ENCODE assay signal across 19 mouse cellular contexts in the genomic region with DNA sequence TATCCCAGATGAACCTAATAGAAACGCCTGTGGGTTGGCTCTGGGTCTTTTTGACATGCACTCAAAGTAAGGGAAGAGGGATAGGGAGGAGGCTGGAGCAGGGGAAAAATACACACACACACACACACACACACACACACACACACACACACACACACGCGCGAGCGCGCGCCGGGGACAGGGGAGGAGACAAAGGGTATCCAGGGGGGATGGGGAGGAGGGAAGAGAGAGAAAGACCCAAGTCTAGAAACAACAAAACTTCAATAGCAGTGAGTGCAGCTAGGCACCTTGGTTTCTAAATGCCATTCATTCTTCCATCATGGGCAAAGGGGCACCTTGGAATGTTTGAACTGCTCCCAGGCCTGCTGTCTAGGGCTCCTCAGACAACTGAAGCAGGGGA.
"Had no signal": no experiment of that assay in that cellular context is flagged by ENCODE, and none has a peak within 500 bp of the region (broad histone marks: within the 10 kb centered on the region; RNA-seq: fewer than 3 reads in every experiment).

No protein-coding gene starts in this region.

- H3K27me3 ChIP-seq: lung, embryonic 15.5 days; neural tube, embryonic 13.5 days; neural tube, embryonic 15.5 days had no signal

- H3K36me3 ChIP-seq: lung, embryonic 15.5 days; midbrain, embryonic 12.5 days; neural tube, embryonic 13.5 days; neural tube, embryonic 15.5 days had no signal

- H3K9ac ChIP-seq: liver, embryonic 14.5 days; lung, embryonic 15.5 days; midbrain, embryonic 12.5 days; neural tube, embryonic 13.5 days; neural tube, embryonic 15.5 days had no signal

- H3K4me2 ChIP-seq: lung, embryonic 15.5 days; midbrain, embryonic 12.5 days; neural tube, embryonic 13.5 days; neural tube, embryonic 15.5 days had no signal

- H3K4me1 ChIP-seq: lung, embryonic 15.5 days had no signal

- H3K9me3 ChIP-seq: lung, embryonic 15.5 days; midbrain, embryonic 12.5 days; neural tube, embryonic 13.5 days; neural tube, embryonic 15.5 days had no signal

- ATAC-seq: midbrain, embryonic 16.5 days had no signal

- H3K27ac ChIP-seq: liver, embryonic 14.5 days; lung, embryonic 15.5 days; midbrain, embryonic 12.5 days; neural tube, embryonic 13.5 days; neural tube, embryonic 15.5 days had no signal

- H3K4me3 ChIP-seq: lung, embryonic 15.5 days; midbrain, embryonic 12.5 days; myocyte; neural tube, embryonic 13.5 days; neural tube, embryonic 15.5 days had no signal

- DNase-seq: lung, adult 18-20 months; lung, postnatal 10 days; lung, postnatal 4 days; midbrain, embryonic 14.5 days; retina, postnatal 1 day; right cerebral cortex, adult 18-20 months; right cerebral cortex, postnatal 25 days; right cerebral cortex, postnatal 4 days; spleen, adult 18-20 months; thymus, adult 18-20 months; thymus, postnatal 14 days; thymus, postnatal 36 days had no signal
